Mouse (Mus musculus): ENCODE data around the gene Fgf12.

- TF ChIP-seq CTCF (IDR thresholded peaks at IDR 0.05; ENCODE audit: low read depth) (no peak), EP300 (optimal IDR thresholded peaks at IDR 0.05) (no peak)
Observed at GRCm38 (mm10) chr16:28591583-28591982, 161.3 kb downstream of the Fgf12 start.
